ENCODE assay signal across 16 mouse cellular contexts in genomic region chr13:73034886-73035285, GRCm38 (mm10).
DNase-seq lines count a peak whose midpoint lies in the region; ATAC-seq lines count a peak whose summit lies in the region.
"Had no signal": no experiment of that assay in that cellular context is flagged by ENCODE, and none has a peak within 500 bp of the region (broad histone marks: within the 10 kb centered on the region; RNA-seq: fewer than 3 reads in every experiment).

No protein-coding gene starts in this region.

- peak; percentile 50 for DNase-seq in heart, embryonic 10.5 days (ENCODE audit: low spot score)
- no peak for DNase-seq in heart, postnatal 14 days
- peak; percentile 62 for DNase-seq in midbrain, embryonic 14.5 days
- DNase-seq in spleen, postnatal 14 days (ENCODE audit: low spot score in 2 of 2): no peak
- no peak for DNase-seq in gastrocnemius, adult 8-10 months (ENCODE audit: low spot score in 2 of 2)
- no peak for DNase-seq in lung, adult 18-20 months
- DNase-seq: adrenal gland, postnatal 36 days; right cerebral cortex, postnatal 25 days had no signal

- H3K4me3 ChIP-seq in heart, embryonic 10.5 days: no peak overlapping the region
- no peak overlapping the region for H3K4me3 ChIP-seq in hindbrain, embryonic 13.5 days
- no peak overlapping the region for H3K4me3 ChIP-seq in midbrain, embryonic 14.5 days (replicated peaks; ENCODE audit: low read depth, low read length)
- no peak overlapping the region for H3K4me3 ChIP-seq in neural tube, embryonic 15.5 days (replicated peaks)
- H3K4me3 ChIP-seq: heart, embryonic 15.5 days; layer of hippocampus, adult 2 months; lung, embryonic 15.5 days had no signal

- 80% methylated on average over 10 of the region's 10 CpGs for WGBS in heart, embryonic 10.5 days
- 18% methylated on average over 10 of the region's 10 CpGs for WGBS in hindbrain, embryonic 13.5 days
- 4% methylated on average over 10 of the region's 10 CpGs for WGBS in midbrain, embryonic 14.5 days
- WGBS in neural tube, embryonic 15.5 days: 19% methylated on average over 10 of the region's 10 CpGs

- H3K9me3 ChIP-seq in heart, embryonic 10.5 days: no peaks in the 10 kb centered on the region
- H3K9me3 ChIP-seq in hindbrain, embryonic 13.5 days: no peaks in the 10 kb centered on the region
- H3K9me3 ChIP-seq in midbrain, embryonic 14.5 days (ENCODE audit: control insufficient read depth, low read length): no peaks in the 10 kb centered on the region
- H3K9me3 ChIP-seq in neural tube, embryonic 15.5 days (replicated peaks): no peaks in the 10 kb centered on the region
- H3K9me3 ChIP-seq: heart, embryonic 15.5 days; lung, embryonic 15.5 days had no signal

- no peak overlapping the region for H3K9ac ChIP-seq in hindbrain, embryonic 13.5 days
- H3K9ac ChIP-seq in midbrain, embryonic 14.5 days (replicated peaks; ENCODE audit: low read length): no peak overlapping the region
- H3K9ac ChIP-seq in neural tube, embryonic 15.5 days (replicated peaks): no peak overlapping the region
- H3K9ac ChIP-seq: heart, embryonic 15.5 days; lung, embryonic 15.5 days had no signal

- H3K4me2 ChIP-seq in hindbrain, embryonic 13.5 days: no peak overlapping the region
- H3K4me2 ChIP-seq in midbrain, embryonic 14.5 days (ENCODE audit: low read length): no peak overlapping the region
- no peak overlapping the region for H3K4me2 ChIP-seq in neural tube, embryonic 15.5 days
- H3K4me2 ChIP-seq: heart, embryonic 15.5 days; liver, embryonic 11.5 days; lung, embryonic 15.5 days had no signal

- H3K4me1 ChIP-seq in heart, embryonic 10.5 days: peaks cover 21% of the 10 kb centered on the region
- peaks cover 37% of the 10 kb centered on the region for H3K4me1 ChIP-seq in hindbrain, embryonic 13.5 days (replicated peaks)
- H3K4me1 ChIP-seq in midbrain, embryonic 14.5 days (ENCODE audit: control insufficient read depth, insufficient read depth, low read length): peaks cover 24% of the 10 kb centered on the region
- no peaks in the 10 kb centered on the region for H3K4me1 ChIP-seq in neural tube, embryonic 15.5 days
- H3K4me1 ChIP-seq: lung, embryonic 15.5 days had no signal

- intact Hi-C loops in heart, postnatal 14 days (cut with DNase I): loop anchor here (5.0 kb wide), 1 partner anchor 1928 kb away; no protein-coding TSS in a partner anchor

- no peak overlapping the region for H3K27ac ChIP-seq in heart, embryonic 10.5 days
- H3K27ac ChIP-seq in hindbrain, embryonic 13.5 days: peak overlapping the region; percentile 41; the same call in 1 of the 2 replicates
- H3K27ac ChIP-seq in midbrain, embryonic 14.5 days (replicated peaks; ENCODE audit: low read depth, low read length): peak overlapping the region; percentile 55; the same call in 1 of the 2 replicates
- no peak overlapping the region for H3K27ac ChIP-seq in neural tube, embryonic 15.5 days (replicated peaks)
- H3K27ac ChIP-seq: heart, embryonic 15.5 days; kidney, postnatal 0 days; layer of hippocampus, adult 2 months; lung, embryonic 15.5 days had no signal

- peak; percentile 67 for ATAC-seq in hindbrain, embryonic 13.5 days (ENCODE audit: low FRiP score)
- peak; percentile 74 for ATAC-seq in midbrain, embryonic 14.5 days (ENCODE audit: low FRiP score, low TSS enrichment)
- peak; percentile 26; the same call in 1 of the 2 replicates for ATAC-seq in neural tube, embryonic 15.5 days (ENCODE audit: low FRiP score)
- ATAC-seq: inflammation-experienced regulatory T-cells, adult 6 months had no signal

- H3K36me3 ChIP-seq in heart, embryonic 10.5 days: no peaks in the 10 kb centered on the region
- no peaks in the 10 kb centered on the region for H3K36me3 ChIP-seq in hindbrain, embryonic 13.5 days
- no peaks in the 10 kb centered on the region for H3K36me3 ChIP-seq in midbrain, embryonic 14.5 days (ENCODE audit: control insufficient read depth, insufficient read depth, low read length)
- no peaks in the 10 kb centered on the region for H3K36me3 ChIP-seq in neural tube, embryonic 15.5 days
- H3K36me3 ChIP-seq: heart, embryonic 15.5 days; lung, embryonic 15.5 days had no signal

- H3K27me3 ChIP-seq in heart, embryonic 10.5 days (ENCODE audit: insufficient read depth, poor library complexity, severe bottlenecking): peaks cover 15% of the 10 kb centered on the region
- H3K27me3 ChIP-seq in hindbrain, embryonic 13.5 days: peaks cover 41% of the 10 kb centered on the region
- no peaks in the 10 kb centered on the region; the same call in 1 of the 2 replicates for H3K27me3 ChIP-seq in midbrain, embryonic 14.5 days (ENCODE audit: control insufficient read depth, insufficient read depth, low read length)
- H3K27me3 ChIP-seq in neural tube, embryonic 15.5 days (replicated peaks): peaks cover 28% of the 10 kb centered on the region
- H3K27me3 ChIP-seq: heart, embryonic 15.5 days; lung, embryonic 15.5 days had no signal

Comparison
In these comparisons a context has a peak if more than half of its experiments do, and no peak if none do; other contexts are left out.
1. DNase-seq: peak in heart, embryonic 10.5 days (single experiment) and midbrain, embryonic 14.5 days (single experiment); none in heart, postnatal 14 days (0 of 2), spleen, postnatal 14 days (0 of 2), gastrocnemius, adult 8-10 months (0 of 2) and lung, adult 18-20 months (0 of 2).
2. H3K27ac ChIP-seq: peak in hindbrain, embryonic 13.5 days (single experiment) and midbrain, embryonic 14.5 days (single experiment); none in heart, embryonic 10.5 days (single experiment) and neural tube, embryonic 15.5 days (single experiment).
3. Peak in every context shown above with its lines, with median percentiles within 50 percentile points of each other: ATAC-seq.